Comparison of ENCODE assay signal across 22 mouse cellular contexts in the genomic region with DNA sequence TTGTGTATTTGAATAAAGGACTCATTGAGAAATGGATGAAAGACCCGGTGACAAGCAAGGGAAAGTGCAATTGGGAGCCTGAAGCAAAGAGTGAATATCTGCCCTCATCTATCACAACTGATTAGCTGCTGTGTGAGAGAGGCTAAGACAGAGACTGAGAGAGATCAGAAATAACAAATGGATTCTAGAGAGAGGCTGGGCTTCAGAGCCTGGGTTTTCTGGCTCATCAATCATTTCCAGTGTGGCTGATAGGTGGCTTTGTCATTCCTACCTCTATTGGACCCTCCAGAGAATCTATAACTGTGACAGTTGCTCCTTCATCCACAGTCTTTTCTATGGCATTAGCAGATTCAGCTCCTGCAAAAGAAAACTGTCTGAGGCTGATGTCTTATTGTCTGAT.
"Had no signal": no experiment of that assay in that cellular context is flagged by ENCODE, and none has a peak within 500 bp of the region (broad histone marks: within the 10 kb centered on the region; RNA-seq: fewer than 3 reads in every experiment).

No protein-coding gene starts in this region.

- H3K27me3 ChIP-seq: limb, embryonic 12.5 days; limb, embryonic 15.5 days; midbrain, embryonic 12.5 days; midbrain, embryonic 15.5 days; neural tube, embryonic 13.5 days; stomach, embryonic 15.5 days had no signal

- H3K4me1 ChIP-seq: limb, embryonic 12.5 days; limb, embryonic 15.5 days; midbrain, embryonic 12.5 days; midbrain, embryonic 15.5 days; stomach, embryonic 15.5 days had no signal

- H3K36me3 ChIP-seq: limb, embryonic 12.5 days; limb, embryonic 15.5 days; midbrain, embryonic 12.5 days; midbrain, embryonic 15.5 days; neural tube, embryonic 13.5 days; stomach, embryonic 15.5 days had no signal

- ATAC-seq: liver, postnatal 0 days; lung, postnatal 0 days; midbrain, embryonic 15.5 days had no signal

- DNase-seq: kidney, adult 9 months; kidney, postnatal 25 days; layer of hippocampus, postnatal 36 days; left cerebral cortex, postnatal 4 days; liver, postnatal 0 days; lung, embryonic 14.5 days; retina, postnatal 1 day; right cerebral cortex, postnatal 25 days; spleen, adult 18-20 months; thymus, postnatal 36 days had no signal

- H3K27ac ChIP-seq: kidney, postnatal 0 days; limb, embryonic 12.5 days; limb, embryonic 15.5 days; liver, embryonic 14.5 days; macrophage; midbrain, embryonic 12.5 days; midbrain, embryonic 15.5 days; neural tube, embryonic 13.5 days; stomach, embryonic 15.5 days had no signal

- H3K4me3 ChIP-seq: limb, embryonic 12.5 days; limb, embryonic 15.5 days; midbrain, embryonic 12.5 days; midbrain, embryonic 15.5 days; myocyte; neural tube, embryonic 13.5 days; stomach, embryonic 15.5 days had no signal

- H3K4me2 ChIP-seq: limb, embryonic 12.5 days; limb, embryonic 15.5 days; liver, embryonic 11.5 days; lung, embryonic 14.5 days; midbrain, embryonic 12.5 days; midbrain, embryonic 15.5 days; neural tube, embryonic 13.5 days; stomach, embryonic 15.5 days had no signal

- H3K9ac ChIP-seq: limb, embryonic 12.5 days; limb, embryonic 15.5 days; liver, embryonic 14.5 days; liver, postnatal 0 days; lung, embryonic 14.5 days; midbrain, embryonic 12.5 days; midbrain, embryonic 15.5 days; neural tube, embryonic 13.5 days; stomach, embryonic 15.5 days had no signal

- H3K9me3 ChIP-seq: limb, embryonic 12.5 days; limb, embryonic 15.5 days; midbrain, embryonic 12.5 days; midbrain, embryonic 15.5 days; neural tube, embryonic 13.5 days; stomach, embryonic 15.5 days had no signal
